Mouse (Mus musculus) liver, embryonic 14.5 days (tissue): ENCODE results near the gene Fbxl17. TPM values are rescaled to one million over a fixed set of nuclear protein-coding genes. Genes with fewer than 3 reads are reported as not detected.

Source experiments
- ATAC-seq: fragments of 200-750 bp; cut with Nextera tagmentation; 2 replicates; pipeline ENCODE4 v1.8.0; 2017; ENCODE audit warnings: moderate number of reproducible peaks, mild to moderate bottlenecking, moderate library complexity; ENCODE audit not compliant: insufficient read depth
- DNase-seq, 3 experiments: peaks; one replicate each; pipeline ENCODE4 v3.0.0-alpha.2; 2012 to 2013; ENCODE audit warnings: low read depth in 3 of 3, low spot score in 3 of 3
- H3K27ac ChIP-seq: fragments of 300-500 bp; sonication (generic); 2 replicates; pipeline ENCODE4 v1.5.1; 2014; ENCODE audit warnings: moderate library complexity, mild to moderate bottlenecking, control low read depth, inconsistent platforms
- H3K27me3 ChIP-seq: fragments of 300-500 bp; sonication (generic); 2 replicates; pipeline ENCODE4 v1.6.1; 2014; ENCODE audit warnings: mild to moderate bottlenecking, low read length, moderate library complexity; ENCODE audit not compliant: control insufficient read depth, insufficient read depth
- H3K36me3 ChIP-seq: fragments of 300-500 bp; sonication (generic); replicated peaks from 2 replicates; pipeline ENCODE4 v1.6.1; 2014; ENCODE audit warnings: low read depth; ENCODE audit not compliant: control insufficient read depth, insufficient read depth
- H3K4me1 ChIP-seq, 2 experiments: fragments of 200-500 bp in 1 of 2; fragments of 300-500 bp in 1 of 2; sonication (generic) in 1 of 2; replicated peaks; 2 replicates each; pipeline ENCODE4 v1.6.1; 2012 to 2014; ENCODE audit warnings: antibody characterized with exemption in 1 of 2, inconsistent platforms in 1 of 2, low read length in 1 of 2; ENCODE audit not compliant: control insufficient read depth in 2 of 2, insufficient read depth in 2 of 2
- H3K4me2 ChIP-seq: fragments of 300-500 bp; sonication (generic); 2 replicates; pipeline ENCODE4 v1.6.1; 2014; ENCODE audit warnings: low read depth, mild to moderate bottlenecking, control low read depth, moderate library complexity
- H3K4me3 ChIP-seq, 2 experiments: fragments of 200-500 bp in 1 of 2; fragments of 300-500 bp in 1 of 2; sonication (generic) in 1 of 2; 2 replicates each; pipeline ENCODE4 v1.5.1; 2012 to 2014; ENCODE audit warnings: low read depth in 2 of 2, low read length in 2 of 2, mild to moderate bottlenecking in 2 of 2, control low read depth in 1 of 2, inconsistent platforms in 1 of 2, moderate library complexity in 1 of 2; ENCODE audit not compliant: insufficient read depth in 1 of 2
- H3K9ac ChIP-seq: fragments of 300-500 bp; sonication (generic); replicated peaks from 2 replicates; pipeline ENCODE4 v1.6.1; 2014; ENCODE audit warnings: mild to moderate bottlenecking, control low read depth, moderate library complexity
- H3K9me3 ChIP-seq: fragments of 300-500 bp; sonication (generic); 2 replicates; pipeline ENCODE4 v1.6.1; 2016; ENCODE audit warnings: low read length, mixed read lengths; ENCODE audit not compliant: control insufficient read depth
- CTCF ChIP-seq: IDR thresholded peaks from 2 replicates; pipeline ENCODE4 v1.5.1; 2016; ENCODE audit warnings: antibody characterized with exemption, low read depth, control low read depth
- EP300 ChIP-seq: IDR thresholded peaks from 2 replicates; pipeline ENCODE4 v1.6.1; 2016; ENCODE audit warnings: antibody characterized with exemption, low read depth
- WGBS: fragments of 180-500 bp; shearing (Covaris S2); extraction: QIAGEN DNeasy Blood & Tissue Kit; methylation state at CpG from one replicate; pipeline ENCODE4 v1.1.7; 2014; ENCODE audit not compliant: insufficient replicate concordance; 5-methylcytosine and 5-hydroxymethylcytosine counted together
- polyA plus RNA-seq, 2 experiments: library from polyadenylated mRNA; depleted of rRNA in 1 of 2; stranded (reverse) in 1 of 2; unstranded in 1 of 2; fragments of >200 nt; fragmentation: Nextera tagmentation in 1 of 2; extraction: Ambion mirVana in 1 of 2; gene quantifications; 2 replicates each; pipeline versions ENCODE4 v1.2.1 to v1.2.3; 2012 to 2014

Fbxl17 gene
- polyA plus RNA-seq, 2 experiments, result 1.9 TPM

- no peak for DNase-seq
- no peak overlapping the region for H3K9ac ChIP-seq
- no peaks in the 10 kb centered on the region for H3K9me3 ChIP-seq
- H3K4me2 ChIP-seq, result no peak overlapping the region
- H3K27ac ChIP-seq, result no peak overlapping the region
- TF ChIP-seq EP300 (no peak), CTCF (no peak)
- H3K27me3 ChIP-seq, result no peaks in the 10 kb centered on the region
- H3K4me3 ChIP-seq, result no peak overlapping the region
- no peaks in the 10 kb centered on the region for H3K4me1 ChIP-seq
- no peak for ATAC-seq
- 28% methylated on average over 3 of the region's 3 CpGs for WGBS
- no peaks in the 10 kb centered on the region for H3K36me3 ChIP-seq
Observed at GRCm38 (mm10) chr17:63012571-63012923, 487.3 kb downstream of the Fbxl17 start.

- DNase-seq (no peak), ATAC-seq (no peak)
- Histone ChIP-seq H3K36me3 (no peaks in the 10 kb centered on the region), H3K4me2 (no peak overlapping the region), H3K4me1 (no peaks in the 10 kb centered on the region), H3K27ac (no peak overlapping the region), H3K9ac (no peak overlapping the region), H3K4me3 (no peak overlapping the region), H3K9me3 (no peaks in the 10 kb centered on the region), H3K27me3 (no peaks in the 10 kb centered on the region)
- TF ChIP-seq CTCF (no peak), EP300 (no peak)
- whole genome bisulfite sequencing, result 45% methylated on average over 13 of the region's 13 CpGs
Observed at GRCm38 (mm10) chr17:63011893-63012570, 487.8 kb downstream of the Fbxl17 start.

DNA sequence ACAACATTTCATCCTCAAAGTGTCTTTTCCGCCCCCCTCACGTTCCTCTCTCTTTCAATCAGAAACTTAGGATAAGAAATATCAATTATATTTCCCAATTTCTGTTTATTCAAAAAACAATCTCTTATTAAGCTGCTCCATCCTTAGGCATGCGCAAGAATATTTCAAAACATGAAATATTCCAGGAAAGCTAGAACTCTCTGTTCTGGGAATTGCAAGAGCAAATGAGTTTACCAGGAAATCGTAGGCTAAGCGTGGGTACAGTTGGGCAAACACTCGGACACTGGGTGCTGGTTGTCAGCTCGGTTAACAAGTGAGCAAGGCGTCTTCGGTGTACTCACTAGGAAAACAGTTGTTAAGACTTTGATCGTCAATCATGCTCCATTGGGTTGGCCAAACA lies 489.0 kb downstream of the Fbxl17 start:
- Histone ChIP-seq H3K27me3 (no peaks in the 10 kb centered on the region), H3K36me3 (no peaks in the 10 kb centered on the region), H3K4me1 (no peaks in the 10 kb centered on the region), H3K4me3 (no peak overlapping the region), H3K9ac (no peak overlapping the region), H3K4me2 (no peak overlapping the region), H3K9me3 (no peaks in the 10 kb centered on the region), H3K27ac (no peak overlapping the region)
- no peak for ATAC-seq
- TF ChIP-seq CTCF (no peak), EP300 (no peak)
- no peak for DNase-seq
- WGBS, result 69% methylated on average over 10 of the region's 10 CpGs

- Histone ChIP-seq H3K9me3 (no peaks in the 10 kb centered on the region), H3K27ac (no peak overlapping the region), H3K4me1 (no peaks in the 10 kb centered on the region), H3K27me3 (no peaks in the 10 kb centered on the region), H3K9ac (no peak overlapping the region), H3K4me2 (no peak overlapping the region), H3K36me3 (no peaks in the 10 kb centered on the region), H3K4me3 (no peak overlapping the region)
- TF ChIP-seq CTCF (no peak), EP300 (no peak)
- no peak for ATAC-seq
- WGBS, result 65% methylated on average over 4 of the region's 4 CpGs
- no peak for DNase-seq
Observed at GRCm38 (mm10) chr17:63008788-63009187, 491.0 kb downstream of the Fbxl17 start.

GRCm38 (mm10) chr17:63008277-63008676 lies 491.5 kb downstream of the Fbxl17 start:
- no peak for TF ChIP-seq CTCF
- TF ChIP-seq EP300, result no peak
- DNase-seq (no peak), ATAC-seq (no peak)
- H3K9me3 ChIP-seq, result no peaks in the 10 kb centered on the region
- no peaks in the 10 kb centered on the region for H3K27me3 ChIP-seq
- no peak overlapping the region for H3K9ac ChIP-seq
- H3K27ac ChIP-seq, result no peak overlapping the region
- H3K4me1 ChIP-seq, result no peaks in the 10 kb centered on the region
- 55% methylated on average over 5 of the region's 5 CpGs for WGBS
- H3K4me3 ChIP-seq, result no peak overlapping the region
- no peak overlapping the region for H3K4me2 ChIP-seq
- no peaks in the 10 kb centered on the region for H3K36me3 ChIP-seq
